Mouse (Mus musculus) heart, postnatal 0 days (tissue): ENCODE data around the gene Map7. TPM values are rescaled to one million over a fixed set of nuclear protein-coding genes. Genes with fewer than 3 reads are reported as not detected.

ENCODE experiments used
- ATAC-seq: fragments of 200-750 bp; cut with Nextera tagmentation; 2 replicates; pipeline ENCODE4 v1.8.0; 2017; ENCODE audit warnings: low read depth, moderate number of reproducible peaks, moderate library complexity; ENCODE audit not compliant: insufficient read depth
- DNase-seq: peaks from one replicate; pipeline ENCODE4 v3.0.0-alpha.2; 2016; ENCODE audit warnings: low spot score
- H3K27ac ChIP-seq: fragments of 300-500 bp; sonication (generic); 2 replicates; pipeline ENCODE4 v1.5.1; 2014; ENCODE audit warnings: low read depth, mild to moderate bottlenecking
- H3K27me3 ChIP-seq: fragments of 300-500 bp; sonication (generic); 2 replicates; pipeline ENCODE4 v1.6.1; 2014; ENCODE audit warnings: low read length, mixed read lengths; ENCODE audit not compliant: control insufficient read depth, insufficient read depth
- H3K36me3 ChIP-seq: fragments of 300-500 bp; sonication (generic); replicated peaks from 2 replicates; pipeline ENCODE4 v1.6.1; 2014; ENCODE audit warnings: low read length, mixed read lengths; ENCODE audit not compliant: control insufficient read depth, insufficient read depth
- H3K4me1 ChIP-seq: fragments of 300-500 bp; sonication (generic); 2 replicates; pipeline ENCODE4 v1.6.1; 2014; ENCODE audit warnings: antibody characterized with exemption; ENCODE audit not compliant: control insufficient read depth, insufficient read depth
- H3K4me2 ChIP-seq: fragments of 300-500 bp; sonication (generic); 2 replicates; pipeline ENCODE4 v1.6.1; 2014; ENCODE audit warnings: low read depth, mild to moderate bottlenecking, low read length, moderate library complexity
- H3K4me3 ChIP-seq: fragments of 300-500 bp; sonication (generic); 2 replicates; pipeline ENCODE4 v1.5.1; 2014; ENCODE audit warnings: low read depth, low read length
- H3K9ac ChIP-seq: fragments of 300-500 bp; sonication (generic); replicated peaks from 2 replicates; pipeline ENCODE4 v1.6.1; 2014; ENCODE audit warnings: low read depth, low read length, mixed read lengths
- H3K9me3 ChIP-seq: fragments of 300-500 bp; sonication (generic); replicated peaks from 2 replicates; pipeline ENCODE4 v1.6.1; 2016; ENCODE audit warnings: low read length; ENCODE audit not compliant: control insufficient read depth
- CTCF ChIP-seq: IDR thresholded peaks from 2 replicates; pipeline ENCODE4 v1.5.1; 2016; ENCODE audit warnings: antibody characterized with exemption, control low read depth, low read depth
- EP300 ChIP-seq: IDR thresholded peaks from 2 replicates; pipeline ENCODE4 v1.6.1; 2016; ENCODE audit warnings: antibody characterized with exemption, low read depth
- WGBS: fragments of 180-500 bp; shearing (Covaris S2); extraction: QIAGEN DNeasy Blood & Tissue Kit; methylation state at CpG from one replicate; pipeline ENCODE4 v1.1.7; 2014; 5-methylcytosine and 5-hydroxymethylcytosine counted together
- polyA plus RNA-seq: library from polyadenylated mRNA; unstranded; fragments of >200 nt; fragmentation: Nextera tagmentation; extraction: Ambion mirVana; gene quantifications from 2 replicates; pipeline ENCODE4 v1.2.1, GENCODE M21; 2015
- total RNA-seq: library from RNA; depleted of rRNA; stranded (reverse); fragments of >200 nt; gene quantifications from 2 replicates; pipeline ENCODE4 v1.2.3, GENCODE M21; 2014; ENCODE audit warnings: low replicate concordance

Gene Map7
- total and polyA plus RNA-seq, 2 experiments from 2014 or later: 5.9 to 7.5 TPM

DNA sequence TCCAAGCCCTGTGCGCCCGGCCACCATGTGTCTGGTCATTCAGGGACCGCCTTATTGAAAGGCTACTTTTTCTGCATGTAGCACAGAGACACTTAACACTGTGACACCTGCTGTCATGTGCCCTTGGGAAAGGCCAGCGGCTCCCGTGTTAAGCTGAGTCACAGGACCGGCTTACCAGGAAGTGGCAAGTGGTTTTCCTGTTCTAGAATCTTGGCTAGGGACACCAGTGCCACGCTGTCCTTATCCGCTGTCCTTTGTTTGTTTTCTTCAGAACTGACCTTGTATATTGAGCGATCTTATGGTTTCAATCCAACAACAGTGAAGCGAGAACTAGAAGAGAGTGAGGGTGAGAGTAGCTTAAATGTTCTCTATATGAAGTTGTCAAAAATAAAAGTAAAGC lies 85.2 kb downstream of the Map7 start:
- Histone ChIP-seq H3K4me3 (no peak overlapping the region), H3K9ac (no peak overlapping the region)
- WGBS: 79% methylated on average over 10 of the region's 10 CpGs

DNA sequence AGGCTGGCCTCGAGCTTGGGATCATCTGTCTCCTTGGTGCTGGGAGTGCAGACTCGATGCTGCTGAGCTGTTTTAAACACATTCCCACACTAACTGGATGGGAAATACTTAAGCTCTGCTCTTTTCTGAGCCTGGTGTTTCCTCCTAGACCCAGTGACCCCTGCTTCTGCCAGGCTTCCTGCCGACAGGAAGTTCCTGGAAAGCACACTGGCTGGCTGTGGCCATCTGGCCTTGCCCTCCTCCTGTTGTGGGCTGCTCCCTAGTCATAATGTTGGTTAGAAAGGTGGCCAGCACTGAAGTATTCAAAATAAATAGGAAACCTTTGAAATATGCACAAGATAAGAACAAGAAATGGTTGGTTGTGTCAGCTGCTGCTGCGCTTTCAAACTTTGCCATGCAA lies 86.2 kb downstream of the Map7 start:
- 49% methylated on average over 4 of the region's 4 CpGs for WGBS
- Histone ChIP-seq H3K4me1 (peaks cover 4% of the 10 kb centered on the region; the same call in 1 of the 2 replicates), H3K9me3 (no peaks in the 10 kb centered on the region), H3K9ac (no peak overlapping the region), H3K27ac (no peak overlapping the region), H3K27me3 (no peaks in the 10 kb centered on the region), H3K4me2 (no peak overlapping the region), H3K4me3 (no peak overlapping the region), H3K36me3 (0 out of 2 replicates have a peak, but pooled peaks cover 3% of the 10 kb centered on the region)
- ATAC-seq: no peak
- TF ChIP-seq EP300: no peak
- no peak for TF ChIP-seq CTCF
- no peak for DNase-seq

More for the DNA sequence above, 85.2 kb downstream of the Map7 start:
- H3K27ac ChIP-seq: no peak overlapping the region
- DNase-seq: no peak
- peaks cover 4% of the 10 kb centered on the region; the same call in 1 of the 2 replicates for H3K4me1 ChIP-seq
- 0 out of 2 replicates have a peak, but pooled peaks cover 3% of the 10 kb centered on the region for H3K36me3 ChIP-seq
- H3K9me3 ChIP-seq: no peaks in the 10 kb centered on the region
- ATAC-seq: no peak
- H3K27me3 ChIP-seq: no peaks in the 10 kb centered on the region
- no peak overlapping the region for H3K4me2 ChIP-seq
- TF ChIP-seq CTCF (no peak), EP300 (no peak)

DNA sequence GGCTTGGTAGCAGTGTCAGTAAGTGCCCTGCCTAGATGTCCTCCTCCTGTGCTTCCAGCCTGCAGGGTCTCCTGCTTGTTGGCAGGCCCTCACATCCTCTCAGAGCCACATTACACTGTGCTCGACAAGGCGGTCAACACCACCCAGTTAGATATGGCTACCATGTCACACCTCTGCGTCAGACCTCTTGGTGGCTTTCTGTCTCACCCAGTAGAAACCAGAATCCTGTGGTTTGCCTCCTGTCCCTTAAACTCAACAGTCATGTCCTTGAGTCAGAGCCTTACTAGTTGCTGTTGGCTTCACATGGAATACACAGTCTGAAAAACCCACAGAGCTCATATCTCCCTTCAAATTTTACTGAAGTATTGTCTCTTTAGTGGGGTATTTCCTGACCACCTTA lies 87.4 kb downstream of the Map7 start:
- ATAC-seq (no peak), DNase-seq (no peak)
- 0 out of 2 replicates have a peak, but pooled peaks cover 3% of the 10 kb centered on the region for H3K36me3 ChIP-seq
- no peak overlapping the region for H3K4me2 ChIP-seq
- H3K27me3 ChIP-seq: no peaks in the 10 kb centered on the region
- no peak overlapping the region for H3K9ac ChIP-seq
- WGBS: 83% methylated on average over 3 of the region's 3 CpGs
- H3K27ac ChIP-seq: no peak overlapping the region
- H3K4me1 ChIP-seq: no peaks in the 10 kb centered on the region
- no peak for TF ChIP-seq EP300
- TF ChIP-seq CTCF: no peak
- no peaks in the 10 kb centered on the region for H3K9me3 ChIP-seq
- no peak overlapping the region for H3K4me3 ChIP-seq

- Histone ChIP-seq H3K9me3 (no peaks in the 10 kb centered on the region), H3K9ac (no peak overlapping the region), H3K4me2 (no peak overlapping the region), H3K4me3 (no peak overlapping the region), H3K27ac (no peak overlapping the region), H3K27me3 (no peaks in the 10 kb centered on the region), H3K36me3 (0 out of 2 replicates have a peak, but pooled peaks cover 3% of the 10 kb centered on the region), H3K4me1 (no peaks in the 10 kb centered on the region)
- TF ChIP-seq EP300 (no peak), CTCF (no peak)
- WGBS: 74% methylated on average over 6 of the region's 6 CpGs
- ATAC-seq: no peak
- DNase-seq: no peak
Measured at GRCm38 (mm10) chr10:20236241-20236640, 88.0 kb downstream of the Map7 start.

DNA sequence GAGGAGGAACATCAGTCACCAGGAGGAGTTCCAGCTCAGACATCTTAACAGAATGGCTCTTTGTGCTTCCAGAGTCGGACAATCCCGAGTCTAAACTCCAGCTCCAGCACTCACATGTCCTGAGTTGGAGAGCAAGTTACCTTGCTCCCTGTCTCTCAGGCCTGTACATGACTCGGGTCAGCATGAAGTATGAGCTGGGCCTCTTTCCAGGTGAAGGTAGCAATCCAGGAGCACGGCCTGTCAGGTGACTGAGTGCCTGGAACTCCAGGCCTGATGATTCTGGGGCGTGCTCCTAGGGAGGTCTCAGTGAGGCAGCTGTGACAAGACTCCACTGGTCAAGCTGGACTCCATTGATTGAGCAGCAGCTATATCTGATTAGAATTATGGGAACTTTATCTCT lies 90.0 kb downstream of the Map7 start:
- Histone ChIP-seq H3K9me3 (no peaks in the 10 kb centered on the region), H3K4me3 (no peak overlapping the region), H3K9ac (no peak overlapping the region), H3K4me1 (no peaks in the 10 kb centered on the region), H3K27me3 (no peaks in the 10 kb centered on the region), H3K4me2 (no peak overlapping the region), H3K36me3 (0 out of 2 replicates have a peak, but pooled peaks cover under 1% of the 10 kb centered on the region), H3K27ac (no peak overlapping the region)
- DNase-seq: no peak
- no peak for TF ChIP-seq EP300
- TF ChIP-seq CTCF: no peak
- 68% methylated on average over 5 of the region's 5 CpGs for WGBS
- no peak for ATAC-seq

DNA sequence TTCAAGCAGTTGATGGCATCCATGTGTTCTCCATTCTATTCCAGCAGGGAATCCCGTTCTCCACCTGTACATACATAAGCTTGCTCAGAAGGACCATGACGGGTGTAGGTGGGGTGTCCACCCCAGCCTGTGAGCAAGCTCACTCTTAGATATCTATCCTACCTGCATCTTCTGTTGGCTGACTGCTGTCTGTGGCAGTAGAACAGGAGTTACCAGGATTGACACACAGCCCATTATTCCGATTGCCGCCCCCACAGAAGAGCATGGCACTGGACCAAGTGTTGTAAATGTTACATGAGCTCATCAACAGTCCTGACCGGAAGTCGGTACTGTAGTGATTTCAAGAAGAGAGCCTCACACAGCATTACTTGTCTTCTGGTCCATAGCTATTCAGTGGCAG lies 92.6 kb downstream of the Map7 start:
- TF ChIP-seq EP300 (no peak), CTCF (no peak)
- no peaks in the 10 kb centered on the region for H3K9me3 ChIP-seq
- 61% methylated on average over 6 of the region's 6 CpGs for WGBS
- H3K27me3 ChIP-seq: no peaks in the 10 kb centered on the region
- no peak overlapping the region for H3K4me3 ChIP-seq
- H3K9ac ChIP-seq: no peak overlapping the region
- no peaks in the 10 kb centered on the region for H3K4me1 ChIP-seq
- ATAC-seq: no peak
- no peak overlapping the region for H3K27ac ChIP-seq
- no peak overlapping the region for H3K4me2 ChIP-seq
- H3K36me3 ChIP-seq: no peaks in the 10 kb centered on the region
- no peak for DNase-seq
